Mouse (Mus musculus): Measurements from ENCODE around the gene Gsg1l.

Gene Gsg1l

GRCm38 (mm10) chr7:126031598-126032364 lies 50.4 kb downstream of the Gsg1l start:
- DNase-seq (ENCODE audit: low spot score in 2 of 2), result no peak

- no peak for DNase-seq (ENCODE audit: low spot score in 2 of 2)
These were observed 54.8 kb downstream of the Gsg1l start for GRCm38 (mm10) chr7:126027410-126027809.

DNA sequence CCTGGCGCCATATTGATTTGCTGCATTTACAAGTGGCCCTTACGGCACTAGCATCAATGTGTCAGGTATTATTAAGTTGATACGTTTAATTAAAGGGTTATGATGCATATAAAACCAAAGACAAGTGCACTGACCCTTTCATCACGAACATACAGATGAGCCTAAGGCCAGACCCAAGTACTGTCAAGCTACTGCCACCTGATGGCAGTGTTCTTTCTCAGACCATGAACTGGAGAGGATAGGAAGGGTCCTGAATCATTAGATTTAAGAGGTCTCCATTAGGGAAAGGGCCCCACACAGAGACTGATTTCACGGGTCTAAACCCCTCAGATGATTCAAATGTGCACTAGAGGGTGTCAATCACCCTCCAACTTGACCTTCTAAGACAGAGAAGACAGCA lies 55.6 kb downstream of the Gsg1l start:
- DNase-seq (ENCODE audit: low spot score in 2 of 2), result no peak

DNA sequence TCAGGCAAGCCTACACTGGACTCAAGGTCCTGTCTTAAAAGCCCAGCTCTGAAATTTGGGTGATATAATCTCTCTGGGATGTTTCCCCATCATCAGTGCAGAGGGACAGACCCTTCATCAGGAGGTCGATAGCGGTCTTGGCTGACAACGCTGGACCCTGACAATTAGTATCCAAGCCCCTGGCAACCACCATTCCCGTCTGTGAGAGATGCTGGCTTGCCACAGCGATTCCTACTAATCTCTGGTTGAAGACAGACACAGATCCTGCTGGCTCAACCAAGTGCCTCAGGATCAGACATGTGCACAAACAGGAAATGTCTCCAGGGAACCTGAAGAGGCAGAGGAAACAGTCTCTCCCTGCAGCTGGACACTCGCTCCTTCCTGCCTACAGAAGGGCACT lies 62.2 kb downstream of the Gsg1l start:
- no peak for DNase-seq (ENCODE audit: low spot score in 2 of 2)

GRCm38 (mm10) chr7:126019321-126019720 lies 62.9 kb downstream of the Gsg1l start:
- DNase-seq (ENCODE audit: low spot score in 2 of 2), result no peak

DNA sequence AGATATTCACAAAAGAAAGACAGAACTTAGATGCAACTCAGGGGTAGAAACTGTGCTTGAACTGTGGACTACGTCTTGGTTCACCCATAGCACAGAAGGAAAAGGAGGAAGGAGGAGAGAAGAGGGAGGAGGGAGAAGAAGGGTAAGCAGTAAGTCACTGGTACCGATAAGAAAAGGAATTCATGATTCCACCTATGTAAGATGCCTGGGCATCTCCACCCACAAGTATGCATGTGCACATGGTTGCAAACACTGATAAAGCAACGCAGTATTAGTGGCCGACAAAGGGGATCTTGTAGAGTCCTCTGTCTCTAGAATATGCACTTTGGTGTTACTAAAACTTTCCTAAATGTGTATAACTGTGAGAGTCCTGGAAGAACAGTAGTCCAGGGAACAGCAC lies 64.8 kb downstream of the Gsg1l start:
- no peak for DNase-seq (ENCODE audit: low spot score in 2 of 2)

DNA sequence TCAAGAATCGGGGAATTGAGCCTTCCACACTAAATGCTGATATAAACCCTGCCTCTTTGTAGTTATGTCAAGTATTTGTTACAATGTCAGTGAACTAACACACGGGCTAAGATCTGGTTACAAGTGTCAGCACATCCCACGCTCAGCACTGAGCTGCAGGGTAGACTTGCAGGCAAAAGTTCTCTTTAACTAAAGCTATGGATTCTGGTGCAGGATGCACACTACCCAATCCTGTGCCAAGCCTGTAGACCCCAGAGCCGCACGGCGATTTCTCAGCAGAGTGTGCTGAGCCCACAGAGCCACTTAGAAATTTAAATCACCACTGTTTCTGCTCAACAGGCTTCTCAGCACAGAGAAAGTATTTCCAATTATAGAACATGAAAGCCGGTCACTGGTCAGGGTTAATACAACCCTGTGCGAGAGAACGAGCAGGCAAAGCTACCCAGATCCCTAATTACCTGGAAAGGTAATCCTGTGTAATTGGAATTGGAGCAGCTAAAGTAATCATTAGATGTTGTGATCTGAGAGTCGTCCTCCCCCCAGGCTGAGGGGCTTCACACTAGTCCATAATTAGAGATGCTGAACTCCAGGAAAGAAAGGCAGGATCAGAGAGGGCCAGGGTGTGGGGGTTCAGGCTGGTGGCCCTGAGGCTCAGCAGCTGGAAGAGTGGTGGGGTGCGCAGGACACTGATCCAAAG lies 69.7 kb downstream of the Gsg1l start:
- DNase-seq (ENCODE audit: low spot score in 2 of 2), result no peak

DNA sequence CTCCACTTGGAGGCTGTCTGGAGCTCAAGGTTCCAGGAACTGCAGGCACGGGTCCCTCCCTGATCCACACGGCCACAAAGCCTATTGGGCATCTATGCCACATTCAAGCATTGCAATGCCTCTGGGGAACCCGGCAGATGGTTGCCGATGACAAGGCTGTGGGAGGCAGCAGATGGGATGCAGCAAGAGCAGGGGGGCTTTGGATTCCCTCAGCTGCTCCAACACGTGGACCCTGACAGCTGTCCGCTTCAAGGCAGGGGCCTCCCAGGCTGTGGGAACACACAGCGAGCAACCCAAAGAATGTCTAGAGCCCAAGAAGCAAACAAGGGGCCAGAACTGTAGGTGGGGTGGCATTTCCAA lies 73.4 kb downstream of the Gsg1l start:
- DNase-seq (ENCODE audit: low spot score in 2 of 2), result no peak

DNA sequence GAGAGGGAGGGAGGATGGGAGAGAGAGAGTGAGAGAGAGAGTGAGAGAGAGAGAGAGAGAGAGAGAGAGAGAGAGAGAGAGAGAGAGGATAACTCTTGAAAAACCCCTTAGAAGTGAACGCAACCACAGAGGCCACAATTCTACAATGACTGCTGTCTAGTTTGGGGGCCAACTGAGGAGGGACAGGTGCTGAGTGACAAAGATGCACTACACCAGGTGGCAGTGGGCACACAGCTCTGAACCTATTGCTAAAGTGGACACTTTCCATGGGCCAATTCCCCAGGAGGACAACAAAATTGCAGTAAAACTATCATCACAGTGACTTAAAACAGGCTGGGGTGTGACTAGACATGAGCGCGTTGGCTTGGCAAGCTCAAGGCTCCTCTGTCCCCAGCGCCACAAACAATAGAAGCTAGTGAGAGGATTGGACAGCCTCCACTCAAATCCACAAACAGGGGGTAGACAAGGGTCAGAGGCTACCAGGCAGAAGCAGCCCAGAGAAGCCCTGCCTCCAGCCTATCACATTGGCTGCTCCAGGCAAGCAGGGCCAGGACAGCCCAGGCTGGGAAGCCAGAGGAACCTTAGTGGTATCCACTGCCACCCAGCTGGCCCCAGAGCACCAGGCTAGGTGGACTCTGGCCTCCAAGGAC lies 73.9 kb downstream of the Gsg1l start:
- no peak for DNase-seq (ENCODE audit: low spot score in 2 of 2)

DNA sequence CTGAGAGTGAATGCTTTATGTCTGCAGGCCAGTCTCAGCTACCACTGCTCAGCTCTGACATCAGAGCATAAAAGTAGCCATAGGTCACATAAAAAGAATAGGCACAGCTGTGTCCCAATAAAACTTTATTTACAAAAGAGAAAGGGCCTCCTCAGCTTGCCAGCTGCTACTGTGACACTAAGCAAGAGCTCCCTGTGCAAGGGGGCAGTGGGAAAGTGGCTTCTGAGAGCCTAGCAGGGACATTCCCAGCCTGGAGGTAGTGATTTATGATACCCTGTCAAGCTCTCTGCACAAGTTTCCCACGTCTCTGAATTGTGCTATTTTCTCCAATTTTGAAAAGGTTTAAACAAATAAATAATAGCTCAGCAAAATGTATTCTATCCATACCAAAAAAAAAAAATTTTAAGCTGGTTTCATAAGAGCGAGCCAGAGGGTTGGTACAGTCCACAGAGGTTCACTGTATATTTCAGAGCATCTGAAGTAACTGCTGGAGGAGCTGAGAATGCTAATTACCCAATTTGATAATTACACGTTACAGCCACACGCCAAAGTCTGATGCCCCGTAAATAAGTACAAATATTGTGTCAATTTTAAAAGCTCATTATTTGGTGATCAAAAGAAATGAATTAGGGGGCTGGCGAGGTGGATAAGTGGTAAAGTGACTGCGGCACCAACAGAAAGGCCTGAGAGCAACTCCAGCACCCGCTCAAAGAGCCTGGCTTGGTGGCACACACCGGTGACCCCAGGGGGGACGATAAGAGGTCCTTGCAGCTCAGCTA lies 74.9 kb downstream of the Gsg1l start:
- no peak for DNase-seq (ENCODE audit: low spot score in 2 of 2)

GRCm38 (mm10) chr7:126005274-126005673 lies 76.9 kb downstream of the Gsg1l start:
- DNase-seq (ENCODE audit: low spot score in 2 of 2), result no peak

DNA sequence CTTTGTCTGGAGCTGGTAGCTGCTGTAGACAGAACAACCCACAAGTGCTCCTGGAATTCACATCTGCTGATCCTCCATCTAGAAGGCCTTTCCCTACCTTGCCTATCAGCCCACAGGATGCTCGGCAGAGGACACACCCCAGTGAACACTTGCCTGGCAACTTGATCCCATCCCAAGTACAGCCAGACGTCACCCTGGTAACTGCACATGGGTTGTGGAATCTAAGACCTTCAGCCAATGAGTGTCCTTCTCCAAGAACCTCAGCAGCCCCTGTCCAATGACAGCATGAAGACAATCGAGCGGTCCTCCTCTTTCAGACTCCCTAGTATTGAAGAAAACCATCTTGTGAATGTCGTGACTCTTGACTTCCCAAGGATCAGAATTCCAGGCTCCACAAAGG lies 80.5 kb downstream of the Gsg1l start:
- no peak for DNase-seq (ENCODE audit: low spot score in 2 of 2)

DNA sequence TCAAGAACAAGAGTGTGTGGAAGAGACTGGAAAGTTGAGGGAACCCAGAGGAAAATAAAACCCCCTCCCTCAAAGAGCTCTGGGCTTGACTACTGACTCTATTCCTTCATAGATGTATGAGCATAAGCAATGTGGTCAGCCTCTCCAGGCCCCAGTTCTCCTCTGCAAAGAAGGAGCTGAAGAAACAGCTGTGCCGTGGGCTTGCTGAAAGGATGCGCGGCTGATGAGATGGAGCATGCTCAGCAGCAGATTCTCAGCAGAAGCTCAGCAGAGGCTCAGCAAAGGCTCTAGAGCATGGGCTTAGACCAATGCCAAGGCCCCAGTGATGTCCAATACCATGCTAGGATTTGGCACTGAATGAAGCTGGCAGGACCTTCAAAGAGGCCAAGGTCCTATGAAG lies 82.3 kb downstream of the Gsg1l start:
- DNase-seq (ENCODE audit: low spot score in 2 of 2), result no peak

- no peak for DNase-seq (ENCODE audit: low spot score in 2 of 2)
These were observed 86.1 kb downstream of the Gsg1l start for GRCm38 (mm10) chr7:125996151-125996550.

DNA sequence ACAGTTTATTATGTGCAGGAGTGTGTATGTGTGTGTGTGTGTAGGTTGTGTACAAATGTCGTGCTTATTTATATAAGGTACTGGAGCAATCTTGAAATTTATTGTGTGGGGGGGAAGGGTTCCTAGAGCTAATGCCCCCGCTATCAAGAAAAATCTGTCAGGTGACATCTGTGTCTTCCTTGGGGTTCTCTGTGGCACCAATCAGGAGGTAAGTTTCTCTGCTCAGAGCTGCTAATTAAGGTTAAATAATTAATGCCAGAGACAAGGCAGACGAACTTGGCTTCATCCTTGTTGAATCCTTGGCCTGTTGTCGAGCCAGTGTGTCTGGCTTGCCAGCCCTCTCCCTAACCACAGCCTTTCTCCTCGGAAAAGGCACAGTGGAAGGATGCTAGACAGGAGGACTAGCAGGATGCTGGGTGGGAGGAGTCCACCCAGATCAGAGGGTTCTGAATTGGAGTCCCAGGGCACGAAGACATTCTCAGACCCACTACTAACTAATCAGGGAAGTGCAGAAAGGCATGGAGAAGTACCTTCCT lies 89.8 kb downstream of the Gsg1l start:
- no peak for DNase-seq (ENCODE audit: low spot score in 2 of 2)

GRCm38 (mm10) chr7:125991846-125992245 lies 90.4 kb downstream of the Gsg1l start:
- no peak for DNase-seq (ENCODE audit: low spot score in 2 of 2)

GRCm38 (mm10) chr7:125989969-125990368 lies 92.2 kb downstream of the Gsg1l start:
- no peak for DNase-seq (ENCODE audit: low spot score in 2 of 2)

DNA sequence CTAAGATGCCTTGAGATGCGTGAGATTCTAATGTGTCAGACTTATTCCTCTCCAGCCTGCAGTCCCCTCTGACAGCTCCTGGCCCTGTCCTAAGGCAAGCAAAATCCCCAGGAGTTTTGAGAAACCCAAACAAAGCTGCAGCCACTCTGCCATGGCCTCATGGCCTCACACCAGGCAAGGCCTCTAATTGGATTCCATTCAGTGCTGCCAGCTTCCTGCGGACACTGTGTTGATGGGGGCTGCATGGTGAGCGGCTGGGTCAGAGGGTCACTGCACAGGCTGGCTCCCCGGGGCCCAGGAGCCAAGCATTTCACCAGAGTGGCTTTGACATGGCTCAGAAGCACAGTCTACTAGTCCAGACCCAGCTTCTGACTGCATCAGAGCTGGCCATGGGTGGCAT lies 92.7 kb downstream of the Gsg1l start:
- no peak for DNase-seq (ENCODE audit: low spot score in 2 of 2)

DNA sequence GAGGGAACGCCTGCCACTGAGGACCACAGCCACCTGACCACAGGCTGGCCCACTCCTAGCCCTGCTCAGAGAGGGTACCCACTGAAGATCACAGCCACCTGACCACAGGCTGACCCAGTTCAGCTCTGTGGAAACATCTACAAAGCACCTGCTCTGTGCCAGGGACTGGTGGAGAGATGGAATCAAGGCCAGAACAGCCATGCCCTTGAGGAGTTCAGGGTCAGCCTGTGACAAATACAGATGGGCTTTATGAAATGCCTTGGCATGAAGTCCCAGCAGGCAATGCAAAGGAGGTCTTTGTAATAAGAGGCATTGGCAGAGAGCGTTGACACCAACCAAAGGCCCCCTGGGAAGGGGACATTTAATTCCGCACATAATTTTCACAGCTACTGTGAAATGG lies 93.9 kb downstream of the Gsg1l start:
- DNase-seq (ENCODE audit: low spot score in 2 of 2), result no peak

DNA sequence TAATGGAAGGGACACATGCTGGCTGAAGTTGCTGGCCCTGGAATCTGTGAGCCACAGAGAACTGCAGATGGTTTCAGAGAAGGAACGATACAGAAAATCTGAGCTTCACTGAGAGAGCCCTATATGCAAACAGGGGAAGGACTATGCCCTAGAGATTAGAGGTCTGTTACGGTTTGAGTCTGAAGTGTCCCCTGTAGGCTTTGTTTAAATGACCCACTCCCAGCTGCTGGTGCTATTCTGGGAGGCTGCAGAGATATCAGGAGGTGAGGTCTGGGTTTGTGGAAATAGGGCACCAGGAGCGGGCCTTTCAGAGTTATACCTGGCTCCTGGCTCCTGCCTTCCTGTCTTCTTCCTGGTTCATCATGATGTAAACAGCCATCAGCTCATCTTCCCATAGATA lies 95.1 kb downstream of the Gsg1l start:
- no peak for DNase-seq (ENCODE audit: low spot score in 2 of 2)

GRCm38 (mm10) chr7:125985565-125985964 lies 96.6 kb downstream of the Gsg1l start:
- no peak for DNase-seq (ENCODE audit: low spot score in 2 of 2)
